Mouse (Mus musculus) left cerebral cortex, postnatal 14 days (tissue): ENCODE results near the gene Rho. TPM values are rescaled to one million over a fixed set of nuclear protein-coding genes. Genes with fewer than 3 reads are reported as not detected.
A peak's percentile ranks its signal among the peaks of the same experiment; 100 is the strongest.

Source experiments
- DNase-seq, 2 experiments: peaks; one replicate each; pipeline ENCODE4 v3.0.0; 2021 to 2022; ENCODE audit warnings: low spot score in 2 of 2, mixed read lengths in 1 of 2
- intact Hi-C: fragments of 180-260 bp; cut with DNase I; formaldehyde crosslinking; loops from one replicate; pipeline ENCODE4 v1.15.1; 2025
- total RNA-seq, 2 experiments: library from RNA; stranded (reverse); gene quantifications; 2 replicates each; pipeline ENCODE4 v1.2.3; 2021

Gene Rho
- total RNA-seq, 2 experiments from 2014 or later = 0.25 to 0.64 TPM

GRCm38 (mm10) chr6:115971273-115972060, 39.9 kb downstream of the Rho start:
- intact Hi-C loops = no loop called here
- no peak for DNase-seq

GRCm38 (mm10) chr6:115972083-115972764, 40.7 kb downstream of the Rho start:
- intact Hi-C loops = no loop called here
- DNase-seq = no peak

GRCm38 (mm10) chr6:115973139-115973875, 41.8 kb downstream of the Rho start:
- DNase-seq = no peak
- intact Hi-C loops = no loop called here

GRCm38 (mm10) chr6:115973881-115974662, 42.5 kb downstream of the Rho start:
- peak in 1 of 2 experiments; percentile 58 for DNase-seq
- intact Hi-C loops = no loop called here

- intact Hi-C loops = no loop called here
- no peak for DNase-seq
These were observed 44.1 kb downstream of the Rho start for GRCm38 (mm10) chr6:115975606-115976005.

- no peak for DNase-seq
These were observed 46.3 kb downstream of the Rho start for GRCm38 (mm10) chr6:115977810-115978209.

GRCm38 (mm10) chr6:115978596-115978995, 47.0 kb downstream of the Rho start:
- DNase-seq = peak in 1 of 2 experiments; percentile 64
- intact Hi-C loops = no loop called here

More at GRCm38 (mm10) chr6:115977810-115978209, 46.3 kb downstream of the Rho start:
- intact Hi-C loops = no loop called here

- DNase-seq = no peak
- intact Hi-C loops = no loop called here
These were observed 51.3 kb downstream of the Rho start for GRCm38 (mm10) chr6:115982889-115983288.

GRCm38 (mm10) chr6:115983306-115984038, 51.9 kb downstream of the Rho start:
- DNase-seq = no peak
- intact Hi-C loops = no loop called here

GRCm38 (mm10) chr6:115984580-115984979, 53.0 kb downstream of the Rho start:
- no peak for DNase-seq
- intact Hi-C loops = no loop called here

- DNase-seq = no peak
- intact Hi-C loops = no loop called here
These were observed 54.1 kb downstream of the Rho start for GRCm38 (mm10) chr6:115985622-115986021.

- intact Hi-C loops = no loop called here
- DNase-seq = no peak
These were observed 55.0 kb downstream of the Rho start for GRCm38 (mm10) chr6:115986472-115987095.

- intact Hi-C loops = no loop called here
- DNase-seq = no peak
These were observed 55.7 kb downstream of the Rho start for GRCm38 (mm10) chr6:115987096-115987747.

- no peak for DNase-seq
- intact Hi-C loops = no loop called here
These were observed 57.5 kb downstream of the Rho start for GRCm38 (mm10) chr6:115989032-115989431.

GRCm38 (mm10) chr6:115989607-115990006, 58.1 kb downstream of the Rho start:
- peak in 1 of 2 experiments; percentile 69 for DNase-seq
- intact Hi-C loops = loop anchor here (5.0 kb wide), 1 partner anchor 137 kb away; the partner anchor contains the start of genes Ift122 and Mbd4
